Mouse (Mus musculus): Measurements from ENCODE around the gene Dynlt1c. TPM values are rescaled to one million over a fixed set of nuclear protein-coding genes. Genes with fewer than 3 reads are reported as not detected.
"Not testable (repeated sequence)": the region's sequence is repeated elsewhere in the genome, so short reads cannot be mapped to it uniquely, and the experiment has no call there.

Gene Dynlt1c
- polyA plus RNA-seq, 1 experiment from 2014 or later, result 8.9 TPM

DNA sequence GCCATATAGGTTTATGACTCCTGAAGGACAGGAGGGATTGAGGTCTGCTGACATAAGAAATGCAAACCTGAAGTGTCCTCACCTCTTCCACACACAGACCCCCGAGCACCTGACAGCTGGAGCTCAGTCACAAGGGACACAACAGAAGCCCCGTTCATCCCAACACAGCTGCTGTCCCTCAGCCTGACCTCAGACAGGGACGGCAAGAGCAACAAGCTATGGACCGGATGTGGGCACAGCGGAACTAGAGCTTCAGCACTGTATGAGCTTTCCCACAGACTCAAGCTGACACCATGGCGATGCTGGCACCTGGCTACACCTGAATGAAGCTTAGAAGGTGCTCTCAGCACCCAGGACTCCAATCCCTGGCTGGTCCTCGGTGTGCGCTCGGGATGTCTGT is 12.8 kb downstream of the Dynlt1c start:
- not testable (repeated sequence) for H3K4me1 ChIP-seq (replicated peaks; ENCODE audit: control insufficient read depth, insufficient read depth, low read length); H3K4me2 ChIP-seq (replicated peaks; ENCODE audit: low read depth); H3K9me3 ChIP-seq (ENCODE audit: control insufficient read depth); H3K27ac ChIP-seq (ENCODE audit: low read depth, low read length); ATAC-seq; H3K4me3 ChIP-seq (ENCODE audit: low read depth, low read length); H3K36me3 ChIP-seq (ENCODE audit: control insufficient read depth, insufficient read depth); H3K27me3 ChIP-seq (replicated peaks; ENCODE audit: control insufficient read depth, insufficient read depth, low read length); H3K9ac ChIP-seq (ENCODE audit: low read depth, low read length)
- WGBS, result 75% methylated on average over 3 of the region's 9 CpGs

DNA sequence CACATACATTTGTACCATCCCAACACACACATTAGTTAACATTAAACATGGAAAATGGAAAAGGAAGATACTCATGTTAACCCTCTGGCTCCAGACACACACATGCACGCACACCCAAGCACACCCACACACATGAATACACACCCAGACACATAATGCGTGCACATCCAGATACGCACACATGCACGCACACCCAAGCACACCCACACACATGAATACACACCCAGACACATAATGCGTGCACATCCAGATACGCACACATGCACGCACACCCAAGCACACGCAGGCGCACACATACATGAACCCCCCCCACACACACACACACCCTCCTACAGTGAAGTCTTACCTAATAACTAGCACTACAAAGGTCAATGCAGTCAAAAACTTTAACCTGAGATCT is 15.3 kb downstream of the Dynlt1c start:
- not testable (repeated sequence) for H3K27me3 ChIP-seq (replicated peaks; ENCODE audit: control insufficient read depth, insufficient read depth, low read length); H3K36me3 ChIP-seq (ENCODE audit: control insufficient read depth, insufficient read depth); H3K4me2 ChIP-seq (replicated peaks; ENCODE audit: low read depth); H3K4me3 ChIP-seq (ENCODE audit: low read depth, low read length); H3K4me1 ChIP-seq (replicated peaks; ENCODE audit: control insufficient read depth, insufficient read depth, low read length); H3K9me3 ChIP-seq (ENCODE audit: control insufficient read depth); ATAC-seq; H3K9ac ChIP-seq (ENCODE audit: low read depth, low read length); H3K27ac ChIP-seq (ENCODE audit: low read depth, low read length)
- 91% methylated on average over 9 of the region's 9 CpGs for WGBS

GRCm38 (mm10) chr17:6617689-6618400 is 16.4 kb downstream of the Dynlt1c start:
- H3K4me2 ChIP-seq (replicated peaks; ENCODE audit: low read depth); H3K36me3 ChIP-seq (ENCODE audit: control insufficient read depth, insufficient read depth); H3K27me3 ChIP-seq (replicated peaks; ENCODE audit: control insufficient read depth, insufficient read depth, low read length); H3K4me3 ChIP-seq (ENCODE audit: low read depth, low read length); H3K4me1 ChIP-seq (replicated peaks; ENCODE audit: control insufficient read depth, insufficient read depth, low read length); H3K9ac ChIP-seq (ENCODE audit: low read depth, low read length); H3K9me3 ChIP-seq (ENCODE audit: control insufficient read depth): not testable (repeated sequence)
- 19% methylated on average over 6 of the region's 13 CpGs for WGBS
- peak overlapping the region; percentile 50 for H3K27ac ChIP-seq (ENCODE audit: low read depth, low read length)
- ATAC-seq, result peak; percentile 90

DNA sequence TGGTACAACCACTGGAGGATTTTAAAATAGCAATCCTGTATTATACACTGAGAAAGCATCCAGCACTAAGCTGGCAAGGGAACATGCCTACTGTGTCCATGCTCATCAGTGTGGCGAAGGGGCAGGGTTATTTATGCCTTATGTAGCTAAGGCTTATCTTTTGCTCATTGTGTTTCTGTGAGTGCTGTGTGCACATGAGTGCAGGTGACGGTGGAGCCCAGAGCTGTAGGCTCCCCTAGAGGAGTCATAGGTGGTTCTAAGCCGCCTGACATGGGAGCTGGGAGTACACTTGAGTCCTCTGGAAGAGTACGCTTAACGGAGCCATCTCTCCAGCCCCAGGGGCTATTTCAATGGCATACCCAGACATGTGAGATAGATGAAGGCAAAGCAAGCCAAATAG is 17.8 kb downstream of the Dynlt1c start:
- H3K27ac ChIP-seq (ENCODE audit: low read depth, low read length); H3K9me3 ChIP-seq (ENCODE audit: control insufficient read depth); H3K36me3 ChIP-seq (ENCODE audit: control insufficient read depth, insufficient read depth); ATAC-seq; H3K4me1 ChIP-seq (replicated peaks; ENCODE audit: control insufficient read depth, insufficient read depth, low read length); H3K27me3 ChIP-seq (replicated peaks; ENCODE audit: control insufficient read depth, insufficient read depth, low read length); H3K4me3 ChIP-seq (ENCODE audit: low read depth, low read length); H3K4me2 ChIP-seq (replicated peaks; ENCODE audit: low read depth); H3K9ac ChIP-seq (ENCODE audit: low read depth, low read length): not testable (repeated sequence)
- 75% methylated on average over 5 of the region's 5 CpGs for WGBS

GRCm38 (mm10) chr17:6620035-6620434 is 18.6 kb downstream of the Dynlt1c start:
- not testable (repeated sequence) for H3K9me3 ChIP-seq (ENCODE audit: control insufficient read depth); H3K9ac ChIP-seq (ENCODE audit: low read depth, low read length); H3K4me2 ChIP-seq (replicated peaks; ENCODE audit: low read depth); ATAC-seq; H3K4me1 ChIP-seq (replicated peaks; ENCODE audit: control insufficient read depth, insufficient read depth, low read length); H3K4me3 ChIP-seq (ENCODE audit: low read depth, low read length); H3K27me3 ChIP-seq (replicated peaks; ENCODE audit: control insufficient read depth, insufficient read depth, low read length); H3K27ac ChIP-seq (ENCODE audit: low read depth, low read length); H3K36me3 ChIP-seq (ENCODE audit: control insufficient read depth, insufficient read depth)
- 57% methylated on average over 6 of the region's 6 CpGs for WGBS

DNA sequence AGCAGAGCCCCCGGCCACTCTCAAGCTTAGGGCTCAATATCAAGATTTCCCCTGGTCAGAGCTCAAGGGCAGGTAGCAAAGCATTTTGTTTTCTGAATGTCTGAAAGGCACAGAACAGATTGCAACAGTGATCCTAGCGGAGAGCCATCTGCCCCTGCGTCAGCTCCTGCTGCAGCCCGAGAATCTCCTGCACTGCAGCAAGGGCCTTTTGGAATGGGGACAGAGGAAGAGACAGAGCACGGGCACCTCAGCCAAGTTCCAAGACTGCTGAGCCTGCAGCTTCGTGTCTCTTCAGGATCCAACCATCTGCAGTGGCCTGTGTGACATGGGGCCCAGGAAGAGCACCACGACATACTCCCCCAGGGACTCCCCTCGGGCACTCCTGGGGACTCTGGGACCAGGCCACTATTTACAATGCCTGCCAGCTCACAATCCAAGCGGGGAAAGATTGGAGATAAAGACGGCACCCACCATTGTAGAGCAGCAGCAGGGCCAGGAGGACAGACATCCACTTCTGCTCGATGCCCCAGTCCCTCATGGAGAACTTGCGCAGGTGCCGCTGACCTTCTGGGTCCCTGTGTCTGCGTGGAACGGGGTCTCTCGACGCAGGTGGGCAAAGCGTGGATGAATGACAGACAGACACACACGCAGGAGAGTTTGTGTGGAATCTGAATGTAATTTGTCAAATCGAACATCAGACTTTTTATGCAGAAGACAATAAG is 19.4 kb downstream of the Dynlt1c start:
- not testable (repeated sequence) for H3K27me3 ChIP-seq (replicated peaks; ENCODE audit: control insufficient read depth, insufficient read depth, low read length); H3K36me3 ChIP-seq (ENCODE audit: control insufficient read depth, insufficient read depth); H3K9ac ChIP-seq (ENCODE audit: low read depth, low read length); H3K4me3 ChIP-seq (ENCODE audit: low read depth, low read length); H3K9me3 ChIP-seq (ENCODE audit: control insufficient read depth); ATAC-seq; H3K4me1 ChIP-seq (replicated peaks; ENCODE audit: control insufficient read depth, insufficient read depth, low read length)
- Histone ChIP-seq H3K27ac (ENCODE audit: low read depth, low read length) (peak overlapping the region; percentile 62; the same call in 1 of the 2 replicates), H3K4me2 (replicated peaks; ENCODE audit: low read depth) (peak overlapping the region; percentile 35)
- 62% methylated on average over 17 of the region's 20 CpGs for WGBS

DNA sequence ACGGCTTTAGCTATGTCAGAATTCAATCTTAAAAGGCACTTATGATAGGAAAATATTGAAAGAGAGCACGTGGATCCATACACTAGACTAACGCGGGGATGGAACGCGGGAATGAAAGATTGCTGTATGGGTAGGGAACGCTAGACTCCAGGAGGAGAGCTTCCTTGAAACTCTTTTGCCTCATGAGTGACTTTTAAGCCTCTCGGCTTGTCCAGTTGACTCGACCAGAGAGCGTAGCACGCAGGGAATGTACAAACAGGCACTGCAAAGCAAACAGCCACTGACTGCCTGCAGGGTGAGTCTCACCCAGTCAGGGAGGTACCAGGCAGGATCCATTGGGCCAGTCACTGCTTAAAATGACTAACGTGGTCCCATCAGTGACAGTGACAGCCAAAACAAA is 20.5 kb downstream of the Dynlt1c start:
- H3K4me3 ChIP-seq (ENCODE audit: low read depth, low read length); H3K4me1 ChIP-seq (replicated peaks; ENCODE audit: control insufficient read depth, insufficient read depth, low read length); H3K36me3 ChIP-seq (ENCODE audit: control insufficient read depth, insufficient read depth); H3K4me2 ChIP-seq (replicated peaks; ENCODE audit: low read depth); H3K27ac ChIP-seq (ENCODE audit: low read depth, low read length); ATAC-seq; H3K27me3 ChIP-seq (replicated peaks; ENCODE audit: control insufficient read depth, insufficient read depth, low read length); H3K9me3 ChIP-seq (ENCODE audit: control insufficient read depth); H3K9ac ChIP-seq (ENCODE audit: low read depth, low read length): not testable (repeated sequence)
- WGBS, result 78% methylated on average over 11 of the region's 12 CpGs

- not testable (repeated sequence) for ATAC-seq; H3K4me2 ChIP-seq (replicated peaks; ENCODE audit: low read depth); H3K27ac ChIP-seq (ENCODE audit: low read depth, low read length); H3K36me3 ChIP-seq (ENCODE audit: control insufficient read depth, insufficient read depth); H3K4me3 ChIP-seq (ENCODE audit: low read depth, low read length); H3K27me3 ChIP-seq (replicated peaks; ENCODE audit: control insufficient read depth, insufficient read depth, low read length); H3K9me3 ChIP-seq (ENCODE audit: control insufficient read depth); H3K4me1 ChIP-seq (replicated peaks; ENCODE audit: control insufficient read depth, insufficient read depth, low read length); H3K9ac ChIP-seq (ENCODE audit: low read depth, low read length)
- 54% methylated on average over 1 of the region's 6 CpGs for WGBS
Observed at GRCm38 (mm10) chr17:6624926-6625558, 23.6 kb downstream of the Dynlt1c start.

DNA sequence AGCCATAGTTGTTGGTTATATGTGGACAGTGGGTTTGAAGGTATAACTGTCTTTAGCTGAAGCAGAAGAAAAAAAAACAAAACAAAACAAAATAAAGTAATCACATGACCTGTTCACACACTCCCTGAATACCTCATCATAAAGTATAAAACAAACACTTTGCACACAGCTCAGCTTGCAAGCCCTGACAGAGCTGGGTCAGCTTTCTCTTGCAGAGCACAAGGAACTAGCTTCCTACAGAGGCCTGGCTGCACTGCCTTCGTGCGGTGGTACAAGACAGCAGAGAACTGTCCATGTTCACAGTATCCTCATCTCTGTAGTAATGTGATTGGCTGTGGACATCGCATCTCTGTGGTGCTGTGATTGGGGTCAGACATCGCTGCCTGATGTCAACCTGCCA is 28.9 kb downstream of the Dynlt1c start:
- H3K9me3 ChIP-seq (ENCODE audit: control insufficient read depth); H3K27ac ChIP-seq (ENCODE audit: low read depth, low read length); H3K36me3 ChIP-seq (ENCODE audit: control insufficient read depth, insufficient read depth); H3K4me2 ChIP-seq (replicated peaks; ENCODE audit: low read depth); H3K9ac ChIP-seq (ENCODE audit: low read depth, low read length); H3K4me1 ChIP-seq (replicated peaks; ENCODE audit: control insufficient read depth, insufficient read depth, low read length); H3K27me3 ChIP-seq (replicated peaks; ENCODE audit: control insufficient read depth, insufficient read depth, low read length); H3K4me3 ChIP-seq (ENCODE audit: low read depth, low read length): not testable (repeated sequence)
- WGBS, result 82% methylated on average over 4 of the region's 4 CpGs
- ATAC-seq, result 0 out of 2 replicates have a peak, but pooled peaks have one; percentile 27
